Mouse (Mus musculus): ENCODE measurements around the gene Cables2. TPM values are rescaled to one million over a fixed set of nuclear protein-coding genes. Genes with fewer than 3 reads are reported as not detected.

Cables2 gene
- polyA plus RNA-seq, 1 experiment: 1.2 TPM

DNA sequence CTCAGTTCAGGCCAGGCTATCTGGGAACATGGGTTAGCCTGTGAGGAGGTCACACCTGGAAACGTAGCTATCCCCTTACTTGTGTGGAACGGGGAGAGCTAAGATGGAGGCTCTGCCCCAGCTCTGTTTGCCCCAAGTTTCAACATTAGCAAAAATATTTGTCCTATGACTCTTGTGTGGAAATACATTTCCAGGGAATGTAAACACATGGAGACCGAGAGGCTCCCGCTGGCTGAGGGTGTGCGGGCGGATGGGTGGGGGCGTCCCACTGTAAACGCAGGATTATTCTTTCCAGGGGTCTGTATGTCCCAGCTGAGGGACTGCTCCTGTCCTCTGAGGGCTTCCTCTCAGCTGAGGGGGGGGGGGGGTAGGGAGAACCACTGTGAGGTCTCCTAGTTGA is 38.9 kb downstream of the Cables2 start:
- Histone ChIP-seq H3K9me3 (ENCODE audit: control insufficient read depth, low read length) (0 out of 2 replicates have a peak, but pooled peaks cover 3% of the 10 kb centered on the region), H3K27me3 (ENCODE audit: control insufficient read depth) (no peaks in the 10 kb centered on the region), H3K4me1 (ENCODE audit: control insufficient read depth) (peaks cover 65% of the 10 kb centered on the region), H3K36me3 (ENCODE audit: control insufficient read depth) (no peaks in the 10 kb centered on the region), H3K4me3 (replicated peaks) (no peak overlapping the region)
- TF ChIP-seq GATA1 (IDR thresholded peaks at IDR 0.05; ENCODE audit: low read length) (no peak), TAL1 (IDR thresholded peaks at IDR 0.05; ENCODE audit: low read length) (no peak)

- Histone ChIP-seq H3K27me3 (ENCODE audit: control insufficient read depth) (peaks cover 4% of the 10 kb centered on the region; the same call in 1 of the 2 replicates), H3K4me3 (replicated peaks) (no peak overlapping the region), H3K36me3 (ENCODE audit: control insufficient read depth) (no peaks in the 10 kb centered on the region), H3K9me3 (ENCODE audit: control insufficient read depth, low read length) (no peaks in the 10 kb centered on the region), H3K4me1 (ENCODE audit: control insufficient read depth) (peaks cover 57% of the 10 kb centered on the region)
- TF ChIP-seq TAL1 (IDR thresholded peaks at IDR 0.05; ENCODE audit: low read length) (no peak), GATA1 (IDR thresholded peaks at IDR 0.05; ENCODE audit: low read length) (no peak)
Observed at GRCm38 (mm10) chr2:180233101-180233904, 40.0 kb downstream of the Cables2 start.

DNA sequence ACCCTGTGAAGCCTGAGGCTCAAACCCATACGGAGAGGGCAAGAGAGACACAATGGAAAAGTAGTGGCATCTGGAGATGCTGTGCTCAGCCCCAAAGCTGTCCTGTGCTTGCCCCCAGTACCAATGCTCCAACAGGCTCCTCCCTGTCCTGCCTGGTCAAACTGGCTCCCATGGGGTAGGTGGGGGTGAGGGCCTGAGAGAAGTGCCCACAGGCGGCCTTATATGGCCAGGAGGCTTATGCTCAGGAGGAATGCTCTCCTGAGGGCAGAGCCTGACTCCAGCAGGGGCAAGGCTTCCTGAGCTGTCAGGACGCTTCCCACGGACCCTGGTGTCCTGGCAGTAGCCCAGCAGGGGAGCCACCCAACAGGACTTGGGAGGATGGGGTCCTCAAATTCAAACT is 42.8 kb downstream of the Cables2 start:
- TF ChIP-seq TAL1 (IDR thresholded peaks at IDR 0.05; ENCODE audit: low read length) (no peak), GATA1 (IDR thresholded peaks at IDR 0.05; ENCODE audit: low read length) (no peak)
- peaks cover 45% of the 10 kb centered on the region for H3K4me1 ChIP-seq (ENCODE audit: control insufficient read depth)
- H3K36me3 ChIP-seq (ENCODE audit: control insufficient read depth): no peaks in the 10 kb centered on the region
- no peak overlapping the region for H3K4me3 ChIP-seq (replicated peaks)
- H3K27me3 ChIP-seq (ENCODE audit: control insufficient read depth): peaks cover 32% of the 10 kb centered on the region
- H3K9me3 ChIP-seq (ENCODE audit: control insufficient read depth, low read length): no peaks in the 10 kb centered on the region; the same call in 1 of the 2 replicates

GRCm38 (mm10) chr2:180229129-180229528 is 44.2 kb downstream of the Cables2 start:
- H3K36me3 ChIP-seq (ENCODE audit: control insufficient read depth): no peaks in the 10 kb centered on the region
- H3K4me1 ChIP-seq (ENCODE audit: control insufficient read depth): peaks cover 35% of the 10 kb centered on the region
- peaks cover 45% of the 10 kb centered on the region for H3K27me3 ChIP-seq (ENCODE audit: control insufficient read depth)
- H3K9me3 ChIP-seq (ENCODE audit: control insufficient read depth, low read length): no peaks in the 10 kb centered on the region; the same call in 1 of the 2 replicates
- no peak for TF ChIP-seq TAL1 (IDR thresholded peaks at IDR 0.05; ENCODE audit: low read length)
- no peak for TF ChIP-seq GATA1 (IDR thresholded peaks at IDR 0.05; ENCODE audit: low read length)
- H3K4me3 ChIP-seq (replicated peaks): no peak overlapping the region

DNA sequence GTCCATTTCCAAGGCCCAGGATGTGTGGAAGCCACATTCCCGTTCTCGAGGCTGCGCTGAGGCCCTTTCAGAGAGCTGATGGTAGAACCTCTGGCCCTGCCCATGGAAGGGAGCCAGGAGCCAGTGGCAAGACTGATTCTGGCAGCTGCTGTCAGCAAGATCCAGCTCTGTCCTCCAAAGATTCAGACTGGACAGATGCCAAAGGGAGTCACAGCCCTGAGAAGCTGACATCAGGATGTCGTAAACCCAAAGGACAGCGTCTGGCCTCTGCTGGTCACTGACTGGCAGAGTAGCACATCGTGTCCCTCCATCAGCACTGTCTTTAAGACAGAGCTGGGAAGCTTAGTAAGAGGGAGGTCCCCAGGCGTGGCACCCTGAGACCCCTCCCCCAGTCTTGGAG is 44.7 kb downstream of the Cables2 start:
- Histone ChIP-seq H3K27me3 (ENCODE audit: control insufficient read depth) (peaks cover 51% of the 10 kb centered on the region), H3K4me1 (ENCODE audit: control insufficient read depth) (peaks cover 34% of the 10 kb centered on the region), H3K9me3 (ENCODE audit: control insufficient read depth, low read length) (no peaks in the 10 kb centered on the region; the same call in 1 of the 2 replicates), H3K4me3 (replicated peaks) (no peak overlapping the region), H3K36me3 (ENCODE audit: control insufficient read depth) (no peaks in the 10 kb centered on the region)
- TF ChIP-seq GATA1 (IDR thresholded peaks at IDR 0.05; ENCODE audit: low read length) (no peak), TAL1 (IDR thresholded peaks at IDR 0.05; ENCODE audit: low read length) (no peak)

- H3K4me1 ChIP-seq (ENCODE audit: control insufficient read depth): peaks cover 29% of the 10 kb centered on the region
- TF ChIP-seq TAL1 (IDR thresholded peaks at IDR 0.05; ENCODE audit: low read length): no peak
- TF ChIP-seq GATA1 (IDR thresholded peaks at IDR 0.05; ENCODE audit: low read length): no peak
- H3K4me3 ChIP-seq (replicated peaks): no peak overlapping the region
- H3K36me3 ChIP-seq (ENCODE audit: control insufficient read depth): no peaks in the 10 kb centered on the region
- H3K27me3 ChIP-seq (ENCODE audit: control insufficient read depth): peaks cover 56% of the 10 kb centered on the region
- no peaks in the 10 kb centered on the region; the same call in 1 of the 2 replicates for H3K9me3 ChIP-seq (ENCODE audit: control insufficient read depth, low read length)
Observed at GRCm38 (mm10) chr2:180228060-180228458, 45.2 kb downstream of the Cables2 start.

GRCm38 (mm10) chr2:180227262-180228059 is 45.8 kb downstream of the Cables2 start:
- no peaks in the 10 kb centered on the region; the same call in 1 of the 2 replicates for H3K9me3 ChIP-seq (ENCODE audit: control insufficient read depth, low read length)
- peaks cover 24% of the 10 kb centered on the region for H3K4me1 ChIP-seq (ENCODE audit: control insufficient read depth)
- TF ChIP-seq GATA1 (IDR thresholded peaks at IDR 0.05; ENCODE audit: low read length) (no peak), TAL1 (IDR thresholded peaks at IDR 0.05; ENCODE audit: low read length) (no peak)
- H3K4me3 ChIP-seq (replicated peaks): peak overlapping the region; percentile 25
- H3K27me3 ChIP-seq (ENCODE audit: control insufficient read depth): peaks cover 61% of the 10 kb centered on the region
- no peaks in the 10 kb centered on the region for H3K36me3 ChIP-seq (ENCODE audit: control insufficient read depth)

DNA sequence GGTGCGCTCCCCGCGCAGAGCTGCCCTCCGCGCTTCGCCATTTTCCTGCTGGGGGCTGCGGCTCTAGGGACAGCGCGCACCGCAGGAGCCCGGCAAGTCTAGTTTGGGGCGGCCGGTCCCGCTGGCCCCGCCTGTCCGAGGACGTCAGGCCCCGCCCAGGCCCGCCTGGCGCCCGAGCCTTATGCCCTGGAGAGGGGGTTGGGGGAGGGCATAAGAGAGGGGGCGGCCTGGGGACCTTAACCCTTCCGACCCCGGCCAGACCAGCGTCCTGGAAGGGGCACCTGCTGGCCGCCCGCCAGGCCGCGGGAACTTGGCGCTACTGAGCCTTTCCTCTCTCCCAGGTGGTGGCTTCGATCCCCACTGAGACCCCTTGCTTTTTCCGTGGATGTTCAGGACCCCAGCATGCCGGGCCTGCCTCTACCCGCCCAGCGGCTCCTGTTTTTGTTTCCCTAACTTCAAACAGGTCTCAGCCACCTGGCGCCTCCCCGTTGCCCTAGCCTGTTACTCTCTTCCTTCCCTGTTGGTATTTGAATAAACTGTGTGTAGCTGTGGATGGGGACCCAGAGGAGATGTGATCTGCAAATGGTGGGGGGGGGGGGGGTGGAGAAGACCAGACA is 47.4 kb downstream of the Cables2 start, which contains the start of gene Lama5:
TSS of gene Lama5 (minus strand) at position 98 of the 617 bp plus-strand sequence.
- Histone ChIP-seq H3K4me1 (ENCODE audit: control insufficient read depth) (peaks cover 20% of the 10 kb centered on the region), H3K27me3 (ENCODE audit: control insufficient read depth) (peaks cover 64% of the 10 kb centered on the region), H3K36me3 (ENCODE audit: control insufficient read depth) (no peaks in the 10 kb centered on the region), H3K4me3 (replicated peaks) (peak within 1 kb of the TSS; percentile 52), H3K9me3 (ENCODE audit: control insufficient read depth, low read length) (no peaks in the 10 kb centered on the region; the same call in 1 of the 2 replicates)
- TF ChIP-seq TAL1 (IDR thresholded peaks at IDR 0.05; ENCODE audit: low read length) (no peak), GATA1 (IDR thresholded peaks at IDR 0.05; ENCODE audit: low read length) (no peak)
